Mouse (Mus musculus): ENCODE results near the gene Hip1. TPM values are rescaled to one million over a fixed set of nuclear protein-coding genes. Genes with fewer than 3 reads are reported as not detected.
A peak's percentile ranks its signal among the peaks of the same experiment; 100 is the strongest.

The Hip1 gene
- polyA plus RNA-seq, 1 experiment from 2014 or later, result 23.0 TPM

- no peaks in the 10 kb centered on the region for H3K27me3 ChIP-seq (ENCODE audit: insufficient read depth, low read length)
Measured at GRCm38 (mm10) chr5:135557051-135557450, 12.1 kb upstream of the Hip1 start.

GRCm38 (mm10) chr5:135556259-135556658, 11.3 kb upstream of the Hip1 start:
- Histone ChIP-seq H3K9ac (ENCODE audit: low read depth, low read length) (no peak overlapping the region), H3K4me3 (replicated peaks; ENCODE audit: low read depth, low read length) (no peak overlapping the region), H3K27me3 (ENCODE audit: insufficient read depth, low read length) (no peaks in the 10 kb centered on the region), H3K27ac (no peak overlapping the region), H3K9me3 (replicated peaks; ENCODE audit: low read length) (no peaks in the 10 kb centered on the region), H3K4me1 (replicated peaks; ENCODE audit: insufficient read depth, low read length) (no peaks in the 10 kb centered on the region), H3K36me3 (ENCODE audit: insufficient read depth, low read length) (no peaks in the 10 kb centered on the region), H3K4me2 (ENCODE audit: low read length) (no peak overlapping the region)
- WGBS, result 75% methylated on average over 4 of the region's 4 CpGs
- ATAC-seq (replicated peaks; ENCODE audit: low FRiP score, low read depth) (no peak), DNase-seq (ENCODE audit: low spot score) (no peak)
- TF ChIP-seq CTCF (IDR thresholded peaks at IDR 0.05; ENCODE audit: low read depth), result no peak

More at GRCm38 (mm10) chr5:135557051-135557450, 12.1 kb upstream of the Hip1 start:
- Histone ChIP-seq H3K36me3 (ENCODE audit: insufficient read depth, low read length) (no peaks in the 10 kb centered on the region), H3K4me1 (replicated peaks; ENCODE audit: insufficient read depth, low read length) (no peaks in the 10 kb centered on the region), H3K9ac (ENCODE audit: low read depth, low read length) (no peak overlapping the region), H3K27ac (no peak overlapping the region), H3K4me3 (replicated peaks; ENCODE audit: low read depth, low read length) (no peak overlapping the region), H3K4me2 (ENCODE audit: low read length) (no peak overlapping the region), H3K9me3 (replicated peaks; ENCODE audit: low read length) (no peaks in the 10 kb centered on the region)
- ATAC-seq (replicated peaks; ENCODE audit: low FRiP score, low read depth) (no peak), DNase-seq (ENCODE audit: low spot score) (no peak)
- TF ChIP-seq CTCF (IDR thresholded peaks at IDR 0.05; ENCODE audit: low read depth), result no peak
- WGBS, result 18% methylated on average over 4 of the region's 4 CpGs

- Histone ChIP-seq H3K4me2 (ENCODE audit: low read length) (no peak overlapping the region), H3K4me1 (replicated peaks; ENCODE audit: insufficient read depth, low read length) (no peaks in the 10 kb centered on the region), H3K9ac (ENCODE audit: low read depth, low read length) (no peak overlapping the region), H3K9me3 (replicated peaks; ENCODE audit: low read length) (no peaks in the 10 kb centered on the region), H3K4me3 (replicated peaks; ENCODE audit: low read depth, low read length) (no peak overlapping the region), H3K27me3 (ENCODE audit: insufficient read depth, low read length) (no peaks in the 10 kb centered on the region), H3K36me3 (ENCODE audit: insufficient read depth, low read length) (no peaks in the 10 kb centered on the region), H3K27ac (no peak overlapping the region)
- DNase-seq (ENCODE audit: low spot score) (no peak), ATAC-seq (replicated peaks; ENCODE audit: low FRiP score, low read depth) (no peak)
- WGBS, result 68% methylated on average over 3 of the region's 3 CpGs
- TF ChIP-seq CTCF (IDR thresholded peaks at IDR 0.05; ENCODE audit: low read depth), result no peak
Measured at GRCm38 (mm10) chr5:135551591-135551990, 6.7 kb upstream of the Hip1 start.

- H3K9me3 ChIP-seq (replicated peaks; ENCODE audit: low read length), result no peaks in the 10 kb centered on the region
- no peak overlapping the region for H3K27ac ChIP-seq
- H3K4me1 ChIP-seq (replicated peaks; ENCODE audit: insufficient read depth, low read length), result no peaks in the 10 kb centered on the region
- WGBS, result 39% methylated on average over 3 of the region's 3 CpGs
- DNase-seq (ENCODE audit: low spot score) (no peak), ATAC-seq (replicated peaks; ENCODE audit: low FRiP score, low read depth) (no peak)
- no peak overlapping the region for H3K4me3 ChIP-seq (replicated peaks; ENCODE audit: low read depth, low read length)
- peak; percentile 67 for TF ChIP-seq CTCF (IDR thresholded peaks at IDR 0.05; ENCODE audit: low read depth)
- H3K9ac ChIP-seq (ENCODE audit: low read depth, low read length), result no peak overlapping the region
- H3K27me3 ChIP-seq (ENCODE audit: insufficient read depth, low read length), result no peaks in the 10 kb centered on the region
- no peak overlapping the region for H3K4me2 ChIP-seq (ENCODE audit: low read length)
- no peaks in the 10 kb centered on the region for H3K36me3 ChIP-seq (ENCODE audit: insufficient read depth, low read length)
Measured at GRCm38 (mm10) chr5:135550910-135551309, 6.0 kb upstream of the Hip1 start.

GRCm38 (mm10) chr5:135547990-135548389, 3.1 kb upstream of the Hip1 start:
- Histone ChIP-seq H3K27me3 (ENCODE audit: insufficient read depth, low read length) (no peaks in the 10 kb centered on the region), H3K4me1 (replicated peaks; ENCODE audit: insufficient read depth, low read length) (no peaks in the 10 kb centered on the region), H3K9me3 (replicated peaks; ENCODE audit: low read length) (no peaks in the 10 kb centered on the region), H3K27ac (no peak overlapping the region), H3K4me2 (ENCODE audit: low read length) (no peak overlapping the region), H3K4me3 (replicated peaks; ENCODE audit: low read depth, low read length) (no peak overlapping the region), H3K36me3 (ENCODE audit: insufficient read depth, low read length) (no peaks in the 10 kb centered on the region), H3K9ac (ENCODE audit: low read depth, low read length) (no peak overlapping the region)
- 72% methylated on average over 2 of the region's 2 CpGs for WGBS
- ATAC-seq (replicated peaks; ENCODE audit: low FRiP score, low read depth) (no peak), DNase-seq (ENCODE audit: low spot score) (no peak)
- TF ChIP-seq CTCF (IDR thresholded peaks at IDR 0.05; ENCODE audit: low read depth), result no peak

- Histone ChIP-seq H3K4me3 (replicated peaks; ENCODE audit: low read depth, low read length) (peak overlapping the region; percentile 70), H3K27me3 (ENCODE audit: insufficient read depth, low read length) (no peaks in the 10 kb centered on the region), H3K4me2 (ENCODE audit: low read length) (peak overlapping the region; percentile 61), H3K27ac (no peak overlapping the region), H3K9ac (ENCODE audit: low read depth, low read length) (peak overlapping the region; percentile 57), H3K9me3 (replicated peaks; ENCODE audit: low read length) (no peaks in the 10 kb centered on the region), H3K36me3 (ENCODE audit: insufficient read depth, low read length) (no peaks in the 10 kb centered on the region), H3K4me1 (replicated peaks; ENCODE audit: insufficient read depth, low read length) (no peaks in the 10 kb centered on the region)
- 8% methylated on average over 15 of the region's 15 CpGs for WGBS
- ATAC-seq (replicated peaks; ENCODE audit: low FRiP score, low read depth), result no peak
- DNase-seq (ENCODE audit: low spot score), result peak; percentile 32
- TF ChIP-seq CTCF (IDR thresholded peaks at IDR 0.05; ENCODE audit: low read depth), result no peak
Measured at GRCm38 (mm10) chr5:135544032-135544558, 825 bp downstream of the Hip1 start.

- no peak for TF ChIP-seq CTCF (IDR thresholded peaks at IDR 0.05; ENCODE audit: low read depth)
- ATAC-seq (replicated peaks; ENCODE audit: low FRiP score, low read depth), result no peak
- Histone ChIP-seq H3K9ac (ENCODE audit: low read depth, low read length) (no peak overlapping the region), H3K27ac (no peak overlapping the region), H3K9me3 (replicated peaks; ENCODE audit: low read length) (no peaks in the 10 kb centered on the region), H3K4me2 (ENCODE audit: low read length) (no peak overlapping the region), H3K27me3 (ENCODE audit: insufficient read depth, low read length) (no peaks in the 10 kb centered on the region), H3K4me1 (replicated peaks; ENCODE audit: insufficient read depth, low read length) (no peaks in the 10 kb centered on the region; the same call in 1 of the 2 replicates), H3K4me3 (replicated peaks; ENCODE audit: low read depth, low read length) (no peak overlapping the region), H3K36me3 (ENCODE audit: insufficient read depth, low read length) (no peaks in the 10 kb centered on the region)
- DNase-seq (ENCODE audit: low spot score), result no peak
- WGBS, result 76% methylated on average over 10 of the region's 10 CpGs
Measured at GRCm38 (mm10) chr5:135537794-135538214, 7.1 kb downstream of the Hip1 start.

Data from kidney, postnatal 0 days (tissue).